Mouse (Mus musculus) hindbrain, embryonic 10.5 days (tissue): Measurements from ENCODE around the gene Hemgn. TPM values are rescaled to one million over a fixed set of nuclear protein-coding genes. Genes with fewer than 3 reads are reported as not detected.

Experiments
- DNase-seq: peaks from one replicate; pipeline ENCODE4 v3.0.0-alpha.2; 2017; ENCODE audit warnings: low spot score
- H3K27ac ChIP-seq: fragments of 300-500 bp; sonication (generic); 2 replicates; pipeline ENCODE4 v1.5.1; 2016; ENCODE audit warnings: mild to moderate bottlenecking, moderate library complexity
- H3K27me3 ChIP-seq: fragments of 300-500 bp; sonication (generic); 2 replicates; pipeline ENCODE4 v1.6.1; 2016; ENCODE audit warnings: mild to moderate bottlenecking; ENCODE audit not compliant: poor library complexity, insufficient read depth, severe bottlenecking
- H3K36me3 ChIP-seq: fragments of 300-500 bp; sonication (generic); 2 replicates; pipeline ENCODE4 v1.6.1; 2016; ENCODE audit warnings: mild to moderate bottlenecking, moderate library complexity
- H3K4me1 ChIP-seq: fragments of 300-500 bp; sonication (generic); replicated peaks from 2 replicates; pipeline ENCODE4 v1.6.1; 2016; ENCODE audit warnings: mild to moderate bottlenecking
- H3K4me3 ChIP-seq: fragments of 300-500 bp; sonication (generic); 2 replicates; pipeline ENCODE4 v1.5.1; 2016; ENCODE audit warnings: mild to moderate bottlenecking, moderate library complexity
- H3K9me3 ChIP-seq: fragments of 300-500 bp; sonication (generic); 2 replicates; pipeline ENCODE4 v1.6.1; 2016; ENCODE audit warnings: mild to moderate bottlenecking, moderate library complexity
- WGBS: fragments of 180-500 bp; shearing (Covaris S2); methylation state at CpG from one replicate; pipeline ENCODE4 v1.1.7; 2016; 5-methylcytosine and 5-hydroxymethylcytosine counted together
- polyA plus RNA-seq: library from polyadenylated mRNA; unstranded; fragments of >200 nt; fragmentation: Nextera tagmentation; extraction: Ambion mirVana; gene quantifications from 2 replicates; pipeline ENCODE4 v1.2.1, GENCODE M21; 2016

Gene Hemgn
- polyA plus RNA-seq, result 13.2 and 14.3 TPM in 2 replicates

- Histone ChIP-seq H3K36me3 (no peaks in the 10 kb centered on the region), H3K27me3 (no peaks in the 10 kb centered on the region), H3K9me3 (no peaks in the 10 kb centered on the region), H3K4me1 (no peaks in the 10 kb centered on the region), H3K27ac (no peak within 1 kb of the TSS), H3K4me3 (no peak within 1 kb of the TSS)
- DNase-seq, result no peak
- 81% methylated on average over 7 of the region's 7 CpGs for WGBS
These were observed at the start of gene Hemgn for GRCm38 (mm10) chr4:46413406-46413805. Gene Hemgn, minus strand, starts transcription at chr4:46413506.

GRCm38 (mm10) chr4:46458411-46458810 is 45.1 kb upstream of the Hemgn start:
- Histone ChIP-seq H3K4me3 (no peak overlapping the region), H3K27me3 (no peaks in the 10 kb centered on the region), H3K9me3 (no peaks in the 10 kb centered on the region), H3K36me3 (peaks cover 74% of the 10 kb centered on the region), H3K4me1 (peaks cover 24% of the 10 kb centered on the region), H3K27ac (no peak overlapping the region)
- no peak for DNase-seq
- WGBS, result 92% methylated on average over 2 of the region's 2 CpGs

- DNase-seq, result no peak
- H3K27ac ChIP-seq, result no peak overlapping the region
- no peak overlapping the region for H3K4me3 ChIP-seq
- H3K9me3 ChIP-seq, result no peaks in the 10 kb centered on the region
- peaks cover 65% of the 10 kb centered on the region for H3K36me3 ChIP-seq
- WGBS, result over 99% methylated on average over 3 of the region's 3 CpGs
- H3K27me3 ChIP-seq, result no peaks in the 10 kb centered on the region
- peaks cover 36% of the 10 kb centered on the region for H3K4me1 ChIP-seq
These were observed 43.9 kb upstream of the Hemgn start for GRCm38 (mm10) chr4:46457186-46457585.

- H3K4me3 ChIP-seq, result no peak overlapping the region
- no peaks in the 10 kb centered on the region for H3K27me3 ChIP-seq
- WGBS, result 95% methylated on average over 4 of the region's 4 CpGs
- H3K27ac ChIP-seq, result no peak overlapping the region
- no peak for DNase-seq
- peaks cover 61% of the 10 kb centered on the region for H3K36me3 ChIP-seq
- H3K4me1 ChIP-seq, result peaks cover 36% of the 10 kb centered on the region
- no peaks in the 10 kb centered on the region for H3K9me3 ChIP-seq
These were observed 43.5 kb upstream of the Hemgn start for GRCm38 (mm10) chr4:46456762-46457161.

GRCm38 (mm10) chr4:46454097-46454864 is 41.0 kb upstream of the Hemgn start:
- Histone ChIP-seq H3K9me3 (no peaks in the 10 kb centered on the region), H3K27ac (peak overlapping the region; percentile 100; the same call in 1 of the 2 replicates), H3K4me1 (peaks cover 49% of the 10 kb centered on the region), H3K36me3 (peaks cover 36% of the 10 kb centered on the region), H3K4me3 (peak overlapping the region; percentile 89), H3K27me3 (no peaks in the 10 kb centered on the region)
- no peak for DNase-seq
- 81% methylated on average over 5 of the region's 5 CpGs for WGBS

- Histone ChIP-seq H3K27me3 (no peaks in the 10 kb centered on the region), H3K4me3 (peak overlapping the region; percentile 89), H3K4me1 (peaks cover 57% of the 10 kb centered on the region), H3K36me3 (peaks cover 28% of the 10 kb centered on the region), H3K9me3 (no peaks in the 10 kb centered on the region), H3K27ac (peak overlapping the region; percentile 100)
- WGBS, result 44% methylated on average over 13 of the region's 13 CpGs
- peak; percentile 21 for DNase-seq
These were observed 39.8 kb upstream of the Hemgn start for GRCm38 (mm10) chr4:46452855-46453719.

GRCm38 (mm10) chr4:46452481-46452850 is 39.2 kb upstream of the Hemgn start:
- H3K27me3 ChIP-seq, result no peaks in the 10 kb centered on the region
- WGBS, result under 1% methylated on average over 19 of the region's 19 CpGs
- H3K4me1 ChIP-seq, result peaks cover 57% of the 10 kb centered on the region
- peak overlapping the region; percentile 89 for H3K4me3 ChIP-seq
- H3K36me3 ChIP-seq, result peaks cover 23% of the 10 kb centered on the region
- H3K27ac ChIP-seq, result peak overlapping the region; percentile 100
- no peak for DNase-seq
- H3K9me3 ChIP-seq, result no peaks in the 10 kb centered on the region

GRCm38 (mm10) chr4:46451758-46452480 is 38.6 kb upstream of the Hemgn start:
- peak overlapping the region; percentile 100 for H3K27ac ChIP-seq
- H3K36me3 ChIP-seq, result peaks cover 18% of the 10 kb centered on the region
- 2% methylated on average over 108 of the region's 111 CpGs for WGBS
- DNase-seq, result peak; percentile 79
- H3K4me1 ChIP-seq, result peaks cover 57% of the 10 kb centered on the region
- H3K27me3 ChIP-seq, result no peaks in the 10 kb centered on the region
- H3K9me3 ChIP-seq, result no peaks in the 10 kb centered on the region
- H3K4me3 ChIP-seq, result peak overlapping the region; percentile 89

- Histone ChIP-seq H3K9me3 (no peaks in the 10 kb centered on the region), H3K4me1 (peaks cover 53% of the 10 kb centered on the region), H3K27me3 (no peaks in the 10 kb centered on the region), H3K36me3 (peaks cover 12% of the 10 kb centered on the region), H3K27ac (peak overlapping the region; percentile 100), H3K4me3 (peak overlapping the region; percentile 89)
- WGBS, result under 1% methylated on average over 67 of the region's 70 CpGs
- DNase-seq, result peak; percentile 70
These were observed 38.0 kb upstream of the Hemgn start for GRCm38 (mm10) chr4:46451240-46451757.

- Histone ChIP-seq H3K27ac (peak within 1 kb of the TSS; percentile 100), H3K9me3 (no peaks in the 10 kb centered on the region), H3K4me3 (peak within 1 kb of the TSS; percentile 89), H3K36me3 (peaks cover 5% of the 10 kb centered on the region; the same call in 1 of the 2 replicates), H3K27me3 (no peaks in the 10 kb centered on the region), H3K4me1 (peaks cover 53% of the 10 kb centered on the region)
- under 1% methylated on average over 61 of the region's 66 CpGs for WGBS
- DNase-seq, result peak; percentile 90
These were observed 37.3 kb upstream of the Hemgn start, which contains the start of gene Anp32b for GRCm38 (mm10) chr4:46450519-46451131. Gene Anp32b, plus strand, starts transcription at chr4:46450902.

- Histone ChIP-seq H3K27ac (peak overlapping the region; percentile 100), H3K27me3 (no peaks in the 10 kb centered on the region), H3K4me3 (peak overlapping the region; percentile 89), H3K36me3 (peaks cover 5% of the 10 kb centered on the region; the same call in 1 of the 2 replicates), H3K9me3 (no peaks in the 10 kb centered on the region), H3K4me1 (peaks cover 48% of the 10 kb centered on the region)
- DNase-seq, result no peak
- WGBS, result 37% methylated on average over 7 of the region's 7 CpGs
These were observed 36.8 kb upstream of the Hemgn start for GRCm38 (mm10) chr4:46450020-46450518.
